Mouse (Mus musculus) kidney, embryonic 16.5 days (tissue): ENCODE results near the gene Gnptg. TPM values are rescaled to one million over a fixed set of nuclear protein-coding genes. Genes with fewer than 3 reads are reported as not detected.
A peak's percentile ranks its signal among the peaks of the same experiment; 100 is the strongest.
"Not testable (repeated sequence)": the region's sequence is repeated elsewhere in the genome, so short reads cannot be mapped to it uniquely, and the experiment has no call there.

Source experiments
- ATAC-seq: fragments of 200-750 bp; cut with Nextera tagmentation; 2 replicates; pipeline ENCODE4 v1.8.0; 2017; ENCODE audit warnings: moderate TSS enrichment; ENCODE audit not compliant: low FRiP score, low TSS enrichment
- H3K27ac ChIP-seq: fragments of 300-500 bp; sonication (generic); 2 replicates; pipeline ENCODE4 v1.5.1; 2014; ENCODE audit warnings: low read length
- H3K27me3 ChIP-seq: fragments of 300-500 bp; sonication (generic); 2 replicates; pipeline ENCODE4 v1.6.1; 2014; ENCODE audit warnings: low read length, control low read depth, mixed read lengths; ENCODE audit not compliant: insufficient read depth
- H3K36me3 ChIP-seq: fragments of 300-500 bp; sonication (generic); 2 replicates; pipeline ENCODE4 v1.6.1; 2014; ENCODE audit warnings: low read length, control low read depth, mixed read lengths; ENCODE audit not compliant: insufficient read depth
- H3K4me1 ChIP-seq: fragments of 300-500 bp; sonication (generic); 2 replicates; pipeline ENCODE4 v1.6.1; 2014; ENCODE audit warnings: low read length, control low read depth, mixed read lengths; ENCODE audit not compliant: insufficient read depth
- H3K4me2 ChIP-seq: fragments of 300-500 bp; sonication (generic); replicated peaks from 2 replicates; pipeline ENCODE4 v1.6.1; 2014; ENCODE audit warnings: low read depth, low read length
- H3K4me3 ChIP-seq: fragments of 300-500 bp; sonication (generic); 2 replicates; pipeline ENCODE4 v1.5.1; 2014; ENCODE audit warnings: mild to moderate bottlenecking, low read length
- H3K9ac ChIP-seq: fragments of 300-500 bp; sonication (generic); replicated peaks from 2 replicates; pipeline ENCODE4 v1.6.1; 2014; ENCODE audit warnings: low read length
- H3K9me3 ChIP-seq: fragments of 300-500 bp; sonication (generic); 2 replicates; pipeline ENCODE4 v1.6.1; 2016; ENCODE audit warnings: low read length, control low read depth
- WGBS: fragments of 180-500 bp; shearing (Covaris S2); extraction: QIAGEN DNeasy Blood & Tissue Kit; methylation state at CpG from one replicate; pipeline ENCODE4 v1.1.7; 2014; 5-methylcytosine and 5-hydroxymethylcytosine counted together
- polyA plus RNA-seq: library from polyadenylated mRNA; unstranded; fragments of >200 nt; fragmentation: Nextera tagmentation; extraction: Ambion mirVana; gene quantifications from 2 replicates; pipeline ENCODE4 v1.2.1, GENCODE M21; 2015

The Gnptg gene
- polyA plus RNA-seq, 1 experiment from 2014 or later = 56.6 TPM

DNA sequence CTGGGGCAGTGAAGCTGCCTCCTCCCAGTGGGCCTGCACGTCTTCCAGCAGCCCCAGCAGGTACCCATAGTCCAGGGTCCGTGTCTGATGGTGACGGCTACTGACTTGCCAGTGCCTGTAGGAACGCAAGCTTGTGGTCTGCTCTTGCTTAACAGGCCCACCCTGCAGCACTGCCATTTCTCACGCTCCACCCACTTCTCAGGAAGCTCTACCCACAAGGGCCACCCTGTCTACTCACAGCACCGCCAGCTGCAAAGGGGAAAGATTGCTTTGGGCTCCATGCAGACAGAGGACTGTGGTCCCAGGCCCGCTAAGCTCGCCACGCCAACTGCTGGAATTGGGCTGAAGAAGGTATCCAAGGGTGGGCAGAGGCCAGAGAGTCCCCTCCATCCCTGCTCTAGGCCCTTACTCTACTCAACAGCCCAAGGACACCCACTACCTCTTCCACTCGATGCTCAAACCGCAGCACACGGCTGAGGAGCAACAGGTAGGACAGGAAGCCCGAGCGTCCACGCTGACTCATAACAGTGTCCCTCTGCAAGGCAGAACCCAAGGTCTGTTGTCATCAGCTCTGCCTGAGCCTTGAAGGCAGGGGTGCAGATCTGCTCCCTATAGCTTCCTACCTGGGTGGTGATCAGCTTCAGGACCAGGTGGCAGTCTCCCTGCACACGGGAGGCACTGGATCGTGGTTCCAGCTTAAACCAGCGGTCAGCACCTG lies 8.3 kb upstream of the Gnptg start:
- Histone ChIP-seq H3K9me3 (no peaks in the 10 kb centered on the region), H3K36me3 (peaks cover 14% of the 10 kb centered on the region), H3K9ac (no peak overlapping the region), H3K4me2 (no peak overlapping the region), H3K4me1 (no peaks in the 10 kb centered on the region), H3K27me3 (0 out of 2 replicates have a peak, but pooled peaks cover 3% of the 10 kb centered on the region), H3K27ac (no peak overlapping the region), H3K4me3 (no peak overlapping the region)
- 76% methylated on average over 18 of the region's 18 CpGs for WGBS
- ATAC-seq = no peak

DNA sequence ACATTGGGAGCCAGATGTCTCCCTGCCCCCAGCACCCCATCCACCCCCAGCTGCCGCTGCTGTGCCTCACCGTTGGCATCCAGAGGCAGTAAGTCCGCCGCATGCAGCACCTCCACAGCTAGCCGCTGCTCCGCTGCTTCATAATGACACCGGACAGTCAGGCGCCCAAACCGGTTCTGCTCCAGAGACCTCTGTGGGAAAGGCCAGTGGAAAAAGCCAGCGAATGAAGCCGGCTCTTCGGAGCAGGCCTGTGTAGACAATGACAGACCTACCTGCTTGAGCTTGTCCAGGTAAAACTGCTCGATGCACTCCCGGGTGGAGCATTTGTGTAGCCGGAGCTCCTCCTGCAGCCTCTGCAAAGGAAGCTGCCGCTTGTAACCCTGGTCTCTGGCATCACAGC lies 4.3 kb upstream of the Gnptg start:
- H3K9ac ChIP-seq = no peak overlapping the region
- H3K27me3 ChIP-seq = no peaks in the 10 kb centered on the region
- no peaks in the 10 kb centered on the region for H3K9me3 ChIP-seq
- peaks cover 20% of the 10 kb centered on the region for H3K36me3 ChIP-seq
- H3K4me3 ChIP-seq = no peak overlapping the region
- H3K4me2 ChIP-seq = no peak overlapping the region
- H3K4me1 ChIP-seq = peaks cover 15% of the 10 kb centered on the region
- no peak overlapping the region for H3K27ac ChIP-seq
- 73% methylated on average over 16 of the region's 16 CpGs for WGBS
- ATAC-seq = no peak

DNA sequence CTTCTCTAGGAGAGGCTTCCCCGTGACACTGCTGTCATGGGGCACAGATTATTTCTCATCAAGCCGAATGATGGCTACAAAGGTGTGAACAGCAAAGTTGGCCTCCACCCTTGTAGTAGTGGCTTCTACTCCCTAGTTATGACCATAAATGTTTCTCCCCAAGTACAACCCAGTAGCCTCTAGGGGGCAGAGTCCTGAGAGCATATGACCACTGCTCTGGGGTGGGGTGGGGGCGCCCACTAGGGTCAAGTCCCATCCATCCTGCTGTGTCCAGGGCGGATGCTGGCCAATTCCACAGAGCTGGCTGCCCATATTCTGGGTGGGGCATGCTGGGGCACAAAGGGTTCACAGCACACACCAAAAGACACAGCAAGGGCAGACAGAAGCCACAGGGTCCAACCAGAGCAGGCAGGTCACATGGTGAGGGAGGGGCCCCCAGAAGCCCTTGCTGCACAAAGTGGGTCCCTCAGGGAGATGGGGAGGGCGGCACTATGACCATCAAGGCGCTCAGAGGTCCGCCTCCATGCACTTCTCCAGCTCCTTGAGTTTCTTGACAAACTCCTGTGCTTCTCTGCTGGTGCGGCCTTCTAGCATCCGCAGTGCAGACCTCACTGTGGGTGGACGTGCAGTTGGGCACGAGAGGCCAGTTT lies 3.3 kb upstream of the Gnptg start:
- Histone ChIP-seq H3K4me1 (peaks cover 18% of the 10 kb centered on the region), H3K9me3 (no peaks in the 10 kb centered on the region), H3K27ac (no peak overlapping the region), H3K4me3 (no peak overlapping the region), H3K36me3 (peaks cover 20% of the 10 kb centered on the region), H3K27me3 (no peaks in the 10 kb centered on the region), H3K4me2 (no peak overlapping the region), H3K9ac (no peak overlapping the region)
- ATAC-seq = no peak
- WGBS = 85% methylated on average over 11 of the region's 11 CpGs

DNA sequence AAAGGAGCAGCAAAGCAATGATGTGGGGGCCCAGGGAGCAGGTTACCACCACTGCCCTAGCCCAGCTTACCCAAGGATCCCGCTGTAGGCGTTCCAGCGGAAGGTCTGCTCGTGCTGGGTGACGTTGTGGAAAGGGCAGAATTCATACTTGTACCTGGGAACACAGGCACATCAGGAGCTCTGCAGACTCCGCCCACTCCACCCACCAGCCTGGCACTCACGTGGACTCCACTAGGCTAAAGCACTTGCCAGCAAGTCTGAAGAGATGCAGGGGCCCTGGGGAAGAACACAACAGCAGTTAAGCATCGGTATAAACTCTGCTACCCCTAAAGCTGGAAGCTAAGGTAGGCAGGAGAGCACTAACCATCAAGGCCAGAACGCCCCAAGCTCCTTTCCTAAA lies 4.3 kb downstream of the Gnptg start:
- Histone ChIP-seq H3K9ac (no peak overlapping the region), H3K27me3 (no peaks in the 10 kb centered on the region), H3K27ac (no peak overlapping the region), H3K4me1 (peaks cover 8% of the 10 kb centered on the region), H3K4me2 (no peak overlapping the region), H3K4me3 (no peak overlapping the region), H3K9me3 (no peaks in the 10 kb centered on the region), H3K36me3 (peaks cover 23% of the 10 kb centered on the region)
- WGBS = 89% methylated on average over 9 of the region's 9 CpGs
- ATAC-seq = no peak

DNA sequence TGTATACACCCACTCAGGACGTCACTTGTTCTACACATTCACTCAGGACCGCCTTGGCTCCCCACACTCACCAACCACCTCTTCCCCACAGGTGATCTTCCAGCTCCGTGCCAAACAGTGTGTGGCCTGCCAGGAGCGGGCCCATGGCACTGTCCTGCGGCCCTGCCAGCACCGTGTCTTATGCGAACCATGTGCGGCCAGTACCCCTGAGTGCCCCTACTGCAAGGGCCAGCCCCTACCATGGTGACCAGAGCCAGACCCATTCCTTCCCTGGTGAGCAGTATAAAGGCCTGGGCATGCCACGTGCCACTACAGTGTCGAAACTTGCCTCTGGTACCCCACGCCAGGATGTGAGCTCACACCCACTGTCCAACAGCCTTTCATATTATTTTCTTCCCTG lies 8.3 kb downstream of the Gnptg start:
- H3K4me1 ChIP-seq, H3K9me3 ChIP-seq, H3K27ac ChIP-seq, H3K27me3 ChIP-seq, H3K4me2 ChIP-seq, H3K4me3 ChIP-seq, ATAC-seq, H3K9ac ChIP-seq: not testable (repeated sequence)
- WGBS = 91% methylated on average over 4 of the region's 11 CpGs
- peaks cover 33% of the 10 kb centered on the region for H3K36me3 ChIP-seq

DNA sequence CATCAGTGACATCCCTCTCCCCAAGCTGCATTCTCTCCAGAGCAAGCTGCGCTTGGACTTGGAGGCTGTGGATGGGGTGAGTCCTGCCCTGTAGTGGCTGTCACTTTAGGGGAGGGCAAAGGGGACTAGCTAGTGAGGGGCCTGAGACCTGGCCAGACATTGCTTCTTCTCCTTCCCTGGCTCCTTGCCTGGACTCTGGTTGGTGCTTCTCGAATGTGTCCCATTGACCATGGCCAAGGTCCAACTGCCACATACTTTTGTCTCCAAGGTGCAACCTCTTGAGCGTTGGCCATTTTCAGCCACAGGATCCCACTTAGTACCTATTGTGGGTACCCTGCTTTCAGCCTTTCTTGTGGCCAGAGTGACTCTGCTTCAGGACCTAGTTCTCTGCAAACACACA lies 9.2 kb downstream of the Gnptg start:
- Histone ChIP-seq H3K9ac (no peak overlapping the region), H3K27me3 (no peaks in the 10 kb centered on the region), H3K4me1 (no peaks in the 10 kb centered on the region), H3K36me3 (peaks cover 37% of the 10 kb centered on the region), H3K4me3 (no peak overlapping the region), H3K9me3 (no peaks in the 10 kb centered on the region), H3K27ac (no peak overlapping the region), H3K4me2 (no peak overlapping the region)
- no peak for ATAC-seq
- WGBS = 91% methylated on average over 3 of the region's 3 CpGs

DNA sequence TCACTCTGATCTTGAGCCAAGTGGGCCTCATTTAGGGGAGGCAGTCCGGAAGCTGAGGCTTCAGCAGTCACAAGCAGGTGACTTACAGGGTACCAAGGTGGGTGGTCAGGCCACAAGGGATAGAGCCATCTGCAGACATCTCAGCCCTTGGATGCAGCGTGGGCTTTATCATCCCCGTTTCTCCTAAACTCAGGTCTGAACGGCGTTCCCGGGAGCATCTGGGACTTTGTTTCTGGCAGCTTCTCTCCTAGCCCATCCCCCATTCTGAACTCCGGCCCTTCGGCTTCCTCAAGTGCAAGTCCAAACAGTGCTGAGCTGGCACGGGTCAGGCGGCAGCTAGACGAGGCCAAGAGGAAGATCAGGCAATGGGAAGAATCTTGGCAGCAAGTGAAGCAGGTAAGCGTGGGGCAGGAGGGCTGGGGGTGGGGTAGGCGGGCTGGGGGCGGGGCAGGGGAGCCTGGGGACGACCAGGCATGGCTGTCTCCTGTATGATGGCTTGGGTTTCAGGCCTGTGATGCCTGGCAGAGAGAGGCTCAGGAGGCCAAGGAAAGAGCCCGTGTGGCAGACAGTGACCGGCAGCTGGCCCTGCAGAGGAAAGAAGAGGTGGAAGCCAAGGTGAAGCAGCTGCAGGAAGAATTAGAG lies 9.8 kb downstream of the Gnptg start:
- 75% methylated on average over 13 of the region's 17 CpGs for WGBS
- not testable (repeated sequence) for H3K9me3 ChIP-seq, H3K4me3 ChIP-seq, H3K9ac ChIP-seq, H3K27ac ChIP-seq, H3K4me2 ChIP-seq, H3K4me1 ChIP-seq, H3K27me3 ChIP-seq
- 0 out of 2 replicates have a peak, but pooled peaks have one; percentile 52 for ATAC-seq
- peaks cover 34% of the 10 kb centered on the region for H3K36me3 ChIP-seq

DNA sequence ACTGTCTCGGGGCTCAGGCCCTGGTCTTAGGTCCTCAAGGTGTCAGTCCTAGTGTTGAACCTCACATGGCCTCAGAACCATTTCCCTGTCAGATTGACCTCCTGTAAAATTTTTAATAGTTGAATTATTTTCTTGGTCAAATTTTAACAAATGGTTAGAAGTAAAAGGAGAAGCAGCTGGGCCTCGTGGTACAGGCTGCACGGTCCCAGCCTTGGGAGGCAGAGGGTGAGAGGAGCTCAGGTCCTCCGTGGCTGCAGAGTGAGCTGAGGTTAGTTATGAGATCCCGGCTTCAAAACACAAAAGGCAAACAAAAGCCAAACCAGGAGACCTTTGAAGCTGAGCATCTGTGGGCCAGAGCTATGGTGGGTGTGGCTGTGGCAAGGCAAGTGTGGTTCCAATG lies 11.9 kb downstream of the Gnptg start:
- H3K27ac ChIP-seq = no peak overlapping the region
- no peaks in the 10 kb centered on the region for H3K27me3 ChIP-seq
- H3K4me1 ChIP-seq = no peaks in the 10 kb centered on the region
- 88% methylated on average over 5 of the region's 5 CpGs for WGBS
- no peak overlapping the region for H3K4me2 ChIP-seq
- peaks cover 26% of the 10 kb centered on the region for H3K36me3 ChIP-seq
- no peak overlapping the region for H3K9ac ChIP-seq
- H3K9me3 ChIP-seq = no peaks in the 10 kb centered on the region
- no peak for ATAC-seq
- H3K4me3 ChIP-seq = no peak overlapping the region

DNA sequence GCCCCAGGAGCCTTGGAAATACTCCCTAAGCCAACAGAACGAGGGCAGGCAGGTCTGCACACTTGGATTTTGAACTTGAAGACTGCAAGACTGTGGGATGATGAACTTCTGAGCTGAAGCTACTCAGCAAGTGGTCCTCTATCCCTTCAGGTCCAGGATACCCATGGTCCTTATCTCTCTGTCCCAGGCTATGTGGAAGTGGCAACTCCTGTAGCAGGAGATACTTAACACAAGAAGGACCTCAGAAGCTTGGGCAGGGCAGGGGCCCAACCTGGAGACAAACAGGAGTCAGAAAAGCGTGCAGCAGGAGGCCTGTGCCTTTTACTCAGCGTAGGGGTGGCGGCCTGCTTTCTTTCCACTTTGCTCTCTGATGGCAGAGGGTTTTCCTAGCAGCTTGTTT lies 14.3 kb downstream of the Gnptg start:
- H3K9me3 ChIP-seq = no peaks in the 10 kb centered on the region
- H3K4me1 ChIP-seq = peaks cover 9% of the 10 kb centered on the region
- no peak overlapping the region for H3K4me2 ChIP-seq
- H3K9ac ChIP-seq = no peak overlapping the region
- H3K27me3 ChIP-seq = no peaks in the 10 kb centered on the region
- H3K27ac ChIP-seq = no peak overlapping the region
- 94% methylated on average over 4 of the region's 4 CpGs for WGBS
- peaks cover 18% of the 10 kb centered on the region for H3K36me3 ChIP-seq
- no peak overlapping the region for H3K4me3 ChIP-seq
- ATAC-seq = no peak
